Mouse (Mus musculus) testis, adult 2 months (tissue): Measurements from ENCODE around the gene Cpsf4. TPM values are rescaled to one million over a fixed set of nuclear protein-coding genes. Genes with fewer than 3 reads are reported as not detected.
"Not testable (repeated sequence)": the region's sequence is repeated elsewhere in the genome, so short reads cannot be mapped to it uniquely, and the experiment has no call there.

ENCODE experiments used
- H3K27ac ChIP-seq: fragments of 200-500 bp; 2 replicates; pipeline ENCODE4 v1.5.1; 2012; ENCODE audit warnings: low read depth, low read length; ENCODE audit not compliant: control insufficient read depth, insufficient read depth
- H3K27me3 ChIP-seq: fragments of 200-500 bp; 2 replicates; pipeline ENCODE4 v1.6.1; 2012; ENCODE audit warnings: mild to moderate bottlenecking, low read length, moderate library complexity; ENCODE audit not compliant: control insufficient read depth, insufficient read depth
- H3K36me3 ChIP-seq: fragments of 200-500 bp; 2 replicates; pipeline ENCODE4 v1.6.1; 2012; ENCODE audit warnings: mild to moderate bottlenecking, low read length; ENCODE audit not compliant: control insufficient read depth, insufficient read depth
- H3K4me1 ChIP-seq: fragments of 200-500 bp; 2 replicates; pipeline ENCODE4 v1.6.1; 2012; ENCODE audit warnings: low read length; ENCODE audit not compliant: control insufficient read depth, insufficient read depth
- H3K4me3 ChIP-seq: fragments of 200-500 bp; 2 replicates; pipeline ENCODE4 v1.5.1; 2012; ENCODE audit warnings: low read depth, mild to moderate bottlenecking, low read length, moderate library complexity, mixed read lengths; ENCODE audit not compliant: control insufficient read depth
- CTCF ChIP-seq: fragments of 200-500 bp; IDR thresholded peaks from 2 replicates; pipeline ENCODE4 v1.5.1; 2012; ENCODE audit warnings: low read depth, mild to moderate bottlenecking, inconsistent platforms, low read length, moderate library complexity; ENCODE audit not compliant: control insufficient read depth, insufficient read depth, insufficient replicate concordance
- POLR2A ChIP-seq: fragments of 200-500 bp; IDR thresholded peaks from 2 replicates; pipeline ENCODE4 v1.6.1; 2012; ENCODE audit warnings: low read depth, mild to moderate bottlenecking, inconsistent platforms, low read length, moderate library complexity; ENCODE audit not compliant: control insufficient read depth
- polyA plus RNA-seq: library from polyadenylated mRNA; depleted of rRNA; stranded (reverse); fragments of >200 nt; gene quantifications from 2 replicates; pipeline ENCODE4 v1.2.3, GENCODE M21; 2012; rRNA removed

Cpsf4 gene
- polyA plus RNA-seq, 1 experiment: 23.0 TPM

GRCm38 (mm10) chr5:145226453-145226852, 59.4 kb downstream of the Cpsf4 start:
- no peak overlapping the region for H3K27ac ChIP-seq
- peaks cover 3% of the 10 kb centered on the region; the same call in 1 of the 2 replicates for H3K4me1 ChIP-seq
- H3K27me3 ChIP-seq: no peaks in the 10 kb centered on the region
- H3K4me3 ChIP-seq: no peak overlapping the region
- no peak for TF ChIP-seq POLR2A
- no peak for TF ChIP-seq CTCF
- H3K36me3 ChIP-seq: no peaks in the 10 kb centered on the region

GRCm38 (mm10) chr5:145229283-145229682, 62.3 kb downstream of the Cpsf4 start:
- H3K4me3 ChIP-seq, H3K4me1 ChIP-seq, H3K27me3 ChIP-seq, H3K27ac ChIP-seq, H3K36me3 ChIP-seq: not testable (repeated sequence)

- Histone ChIP-seq H3K27ac (peak overlapping the region; percentile 92; the same call in 1 of the 2 replicates), H3K4me3 (no peak overlapping the region), H3K27me3 (no peaks in the 10 kb centered on the region), H3K4me1 (peaks cover 3% of the 10 kb centered on the region), H3K36me3 (no peaks in the 10 kb centered on the region; the same call in none of the 2 replicates)
- TF ChIP-seq CTCF (no peak), POLR2A (no peak)
These were observed 63.6 kb downstream of the Cpsf4 start for GRCm38 (mm10) chr5:145230641-145231040.

- TF ChIP-seq POLR2A (peak; percentile 94), CTCF (0 out of 2 replicates have a peak, but pooled peaks have one; percentile 7)
- H3K27me3 ChIP-seq: no peaks in the 10 kb centered on the region
- H3K4me1 ChIP-seq: peaks cover 3% of the 10 kb centered on the region
- H3K36me3 ChIP-seq: no peaks in the 10 kb centered on the region; the same call in none of the 2 replicates
- H3K4me3 ChIP-seq: peak within 1 kb of the TSS; percentile 96
- peak within 1 kb of the TSS; percentile 92 for H3K27ac ChIP-seq
These were observed 64.4 kb downstream of the Cpsf4 start, which contains the start of gene Zfp655 for GRCm38 (mm10) chr5:145231367-145231871. TSS of gene Zfp655 (plus strand) at chr5:145231715.

Other genes starting within 250 kb of the Cpsf4 start
- gene Smurf1, start 201.4 kb upstream of the Cpsf4 start, polyA plus RNA-seq: 30.4 and 33.8 TPM in 2 replicates
- gene Gm4871, start 134.5 kb upstream of the Cpsf4 start, polyA plus RNA-seq: 90.9 and 99.6 TPM in 2 replicates
- 130 and 143 TPM in 2 replicates for gene 1700018F24Rik, start 124.2 kb upstream of the Cpsf4 start, polyA plus RNA-seq
- gene Arpc1a, start 83.4 kb upstream of the Cpsf4 start, polyA plus RNA-seq: 147 and 153 TPM in 2 replicates
- 4.0 and 4.4 TPM in 2 replicates for gene Kpna7, start 83.2 kb upstream of the Cpsf4 start, polyA plus RNA-seq
- 65.6 and 71.7 TPM in 2 replicates for gene Arpc1b, start 53.0 kb upstream of the Cpsf4 start, polyA plus RNA-seq
- gene Pdap1, start 27.0 kb upstream of the Cpsf4 start, polyA plus RNA-seq: 31.2 and 31.7 TPM in 2 replicates
- 86.5 and 87.0 TPM in 2 replicates for gene Bud31, start 26.9 kb upstream of the Cpsf4 start, polyA plus RNA-seq
- 19.5 and 22.2 TPM in 2 replicates for gene Ptcd1, start 105 bp upstream of the Cpsf4 start, polyA plus RNA-seq
- gene Atp5j2, start 24.8 kb downstream of the Cpsf4 start, polyA plus RNA-seq: 98.4 and 101 TPM in 2 replicates
- gene Zkscan14, start 34.7 kb downstream of the Cpsf4 start, polyA plus RNA-seq: 3.3 and 3.4 TPM in 2 replicates
- gene Zkscan5, start 37.3 kb downstream of the Cpsf4 start, polyA plus RNA-seq: 8.2 and 9.4 TPM in 2 replicates
- 5.9 and 7.4 TPM in 2 replicates for gene Zfp655, start 64.5 kb downstream of the Cpsf4 start, polyA plus RNA-seq
- gene Zscan25, start 113.3 kb downstream of the Cpsf4 start, polyA plus RNA-seq: 4.9 and 5.2 TPM in 2 replicates
- 0.17 and 0.20 TPM in 2 replicates for gene Cyp3a57, start 178.1 kb downstream of the Cpsf4 start, polyA plus RNA-seq